Mouse (Mus musculus) ES-E14 (cell line): ENCODE data around the gene Zmiz1.

ENCODE experiments used
- HCFC1 ChIP-seq: IDR thresholded peaks from 2 replicates; pipeline ENCODE4 v1.6.1; 2012; ENCODE audit warnings: low read length, inconsistent platforms, borderline replicate concordance; ENCODE audit not compliant: insufficient read depth
- MAFK ChIP-seq: IDR thresholded peaks from 2 replicates; pipeline ENCODE4 v1.6.1; 2014; ENCODE audit warnings: mild to moderate bottlenecking, low read depth, low read length, inconsistent platforms; ENCODE audit not compliant: insufficient read depth
- ZC3H11A ChIP-seq: IDR thresholded peaks from 2 replicates; pipeline ENCODE4 v1.6.1; 2012; ENCODE audit warnings: low read depth, mild to moderate bottlenecking, inconsistent platforms, low read length, borderline replicate concordance

- no peak for TF ChIP-seq MAFK
- no peak for TF ChIP-seq ZC3H11A
- no peak for TF ChIP-seq HCFC1
Observed at GRCm38 (mm10) chr14:25624659-25625058, 165.7 kb downstream of the Zmiz1 start.
